Mouse (Mus musculus) stomach, postnatal 0 days (tissue): ENCODE measurements around the gene Eef1akmt4. TPM values are rescaled to one million over a fixed set of nuclear protein-coding genes. Genes with fewer than 3 reads are reported as not detected.
"Not testable (repeated sequence)": the region's sequence is repeated elsewhere in the genome, so short reads cannot be mapped to it uniquely, and the experiment has no call there.

Experiments used
- ATAC-seq: fragments of 200-750 bp; cut with Nextera tagmentation; 2 replicates; pipeline ENCODE4 v1.8.0; 2017; ENCODE audit not compliant: low FRiP score, low TSS enrichment
- DNase-seq: peaks from one replicate; pipeline ENCODE4 v3.0.0-alpha.2; 2016; ENCODE audit warnings: low spot score
- H3K27ac ChIP-seq: fragments of 300-500 bp; sonication (generic); replicated peaks from 2 replicates; pipeline ENCODE4 v1.5.1; 2014; ENCODE audit warnings: mild to moderate bottlenecking, control low read depth
- H3K27me3 ChIP-seq: fragments of 300-500 bp; sonication (generic); 2 replicates; pipeline ENCODE4 v1.6.1; 2014; ENCODE audit warnings: low read length; ENCODE audit not compliant: control insufficient read depth, insufficient read depth
- H3K36me3 ChIP-seq: fragments of 300-500 bp; sonication (generic); 2 replicates; pipeline ENCODE4 v1.6.1; 2014; ENCODE audit warnings: low read length, mixed read lengths; ENCODE audit not compliant: control insufficient read depth, insufficient read depth
- H3K4me1 ChIP-seq: fragments of 300-500 bp; sonication (generic); replicated peaks from 2 replicates; pipeline ENCODE4 v1.6.1; 2014; ENCODE audit warnings: antibody characterized with exemption; ENCODE audit not compliant: control insufficient read depth, insufficient read depth
- H3K4me2 ChIP-seq: fragments of 300-500 bp; sonication (generic); replicated peaks from 2 replicates; pipeline ENCODE4 v1.6.1; 2014; ENCODE audit warnings: low read depth, mild to moderate bottlenecking, control low read depth, moderate library complexity
- H3K4me3 ChIP-seq: fragments of 300-500 bp; sonication (generic); 2 replicates; pipeline ENCODE4 v1.5.1; 2014; ENCODE audit warnings: low read depth, low read length, control low read depth
- H3K9ac ChIP-seq: fragments of 300-500 bp; sonication (generic); 2 replicates; pipeline ENCODE4 v1.6.1; 2014; ENCODE audit warnings: mild to moderate bottlenecking, low read length, control low read depth, mixed read lengths
- H3K9me3 ChIP-seq: fragments of 300-500 bp; sonication (generic); 2 replicates; pipeline ENCODE4 v1.6.1; 2016; ENCODE audit warnings: low read length; ENCODE audit not compliant: control insufficient read depth
- CTCF ChIP-seq: IDR thresholded peaks from 2 replicates; pipeline ENCODE4 v1.5.1; 2016; ENCODE audit warnings: antibody characterized with exemption, low read depth, mild to moderate bottlenecking, moderate library complexity
- EP300 ChIP-seq: optimal IDR thresholded peaks from 2 replicates; pipeline ENCODE3; 2016; ENCODE audit warnings: antibody characterized with exemption
- WGBS: fragments of 180-500 bp; shearing (Covaris S2); extraction: QIAGEN DNeasy Blood & Tissue Kit; methylation state at CpG from one replicate; pipeline ENCODE4 v1.1.7; 2014; 5-methylcytosine and 5-hydroxymethylcytosine counted together
- microRNA counts: library from miRNA; unstranded; fragments of <30 nt; microRNA quantifications from one replicate; lab custom pipeline; 2015
- microRNA-seq: library from miRNA; unstranded; fragments of <30 nt; microRNA quantifications from one replicate; pipeline ENCODE4, GENCODE M21; 2016
- polyA plus RNA-seq: library from polyadenylated mRNA; unstranded; fragments of >200 nt; fragmentation: Nextera tagmentation; extraction: Ambion mirVana; gene quantifications from 2 replicates; pipeline ENCODE4 v1.2.1, GENCODE M21; 2015

Eef1akmt4 gene
- polyA plus RNA-seq, 1 experiment from 2014 or later: 21.4 TPM

DNA sequence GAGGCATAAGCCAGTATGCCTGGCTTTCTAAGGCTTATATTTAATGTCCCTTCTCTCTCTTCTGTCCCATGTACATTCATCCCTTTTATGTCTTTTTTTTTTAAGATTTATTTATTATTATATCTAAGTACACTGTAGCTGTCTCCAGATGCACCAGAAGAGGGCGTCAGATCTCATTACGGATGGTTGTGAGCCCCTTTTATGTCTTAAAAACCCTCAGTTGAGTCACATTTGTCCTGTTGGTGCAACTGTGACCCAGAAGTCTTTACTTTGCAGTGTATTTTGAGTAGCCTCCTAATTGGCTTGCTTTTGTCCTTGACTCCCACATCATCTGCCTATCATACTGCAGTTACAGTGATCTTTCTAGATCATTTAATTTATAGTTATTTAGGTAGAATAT, 41.9 kb downstream of the Eef1akmt4 start:
- 62% methylated on average over 2 of the region's 2 CpGs for WGBS

DNA sequence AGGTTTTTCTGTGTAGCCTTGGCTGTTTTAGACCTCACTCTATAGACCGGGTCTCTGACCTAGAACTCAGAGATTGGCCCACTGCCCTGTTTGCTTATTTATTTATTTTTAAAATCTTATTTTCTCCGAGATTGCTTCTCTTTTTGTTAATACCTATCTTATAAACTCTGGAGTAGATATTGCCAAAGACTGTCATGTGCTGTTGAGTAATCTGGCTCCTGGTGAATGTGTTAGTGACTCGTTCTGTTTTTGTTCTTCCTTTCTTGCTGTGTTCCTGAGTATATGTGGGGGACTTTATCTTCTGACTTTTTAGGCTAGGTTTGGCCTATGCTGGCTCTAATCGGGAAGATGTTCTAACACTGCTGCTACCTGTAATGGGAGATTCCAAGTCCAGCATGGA, 46.3 kb downstream of the Eef1akmt4 start:
- no peak for ATAC-seq
- 85% methylated on average over 4 of the region's 4 CpGs for WGBS
- no peak overlapping the region for H3K27ac ChIP-seq
- no peak for DNase-seq
- H3K9ac ChIP-seq: no peak overlapping the region
- H3K4me3 ChIP-seq: no peak overlapping the region
- H3K27me3 ChIP-seq: no peaks in the 10 kb centered on the region
- H3K4me2 ChIP-seq: no peak overlapping the region
- H3K4me1 ChIP-seq: no peaks in the 10 kb centered on the region
- H3K36me3 ChIP-seq: peaks cover 28% of the 10 kb centered on the region
- no peaks in the 10 kb centered on the region for H3K9me3 ChIP-seq
- no peak for TF ChIP-seq CTCF
- no peak for TF ChIP-seq EP300

More for the DNA sequence above, 41.9 kb downstream of the Eef1akmt4 start:
- DNase-seq (no peak), ATAC-seq (no peak)
- TF ChIP-seq CTCF: peak; percentile 18; the same call in 1 of the 2 replicates
- no peak for TF ChIP-seq EP300
- Histone ChIP-seq H3K4me2 (no peak overlapping the region), H3K36me3 (peaks cover 20% of the 10 kb centered on the region), H3K9ac (no peak overlapping the region), H3K4me1 (no peaks in the 10 kb centered on the region), H3K9me3 (no peaks in the 10 kb centered on the region), H3K27ac (no peak overlapping the region), H3K27me3 (no peaks in the 10 kb centered on the region), H3K4me3 (no peak overlapping the region)

DNA sequence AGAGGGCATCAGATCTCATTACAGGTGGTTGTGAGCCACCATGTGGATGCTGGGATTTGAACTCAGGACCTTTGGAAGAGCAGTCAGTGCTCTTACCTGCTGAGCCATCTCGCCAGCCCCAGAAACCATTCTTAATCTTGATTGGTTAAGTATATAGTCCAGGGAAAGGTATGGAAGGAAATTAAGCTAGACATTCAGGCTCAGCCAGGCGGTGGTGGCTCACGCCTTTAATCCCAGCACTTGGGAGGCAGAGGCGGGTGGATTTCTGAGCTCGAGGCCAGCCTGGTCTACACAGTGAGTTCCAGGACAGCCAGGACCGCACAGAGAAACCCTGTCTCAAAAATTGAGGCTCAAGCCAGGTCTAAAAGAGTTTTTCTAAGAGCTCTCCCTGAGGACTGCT, 56.6 kb downstream of the Eef1akmt4 start, which contains the start of gene Eif4g1:
Gene Eif4g1 (plus strand): TSS at position 301 of the 400 bp plus-strand sequence.
- H3K9me3 ChIP-seq, H3K36me3 ChIP-seq, H3K4me2 ChIP-seq, H3K27me3 ChIP-seq, H3K4me1 ChIP-seq, DNase-seq, H3K4me3 ChIP-seq, ATAC-seq, H3K9ac ChIP-seq, H3K27ac ChIP-seq: not testable (repeated sequence)
- WGBS: 95% methylated on average over 4 of the region's 6 CpGs

MicroRNAs encoded within 50 kb of the gene (microRNA counts, 519-probe panel; counts per million panel counts)
- 3,467 counts per million, percentile 17 among the panel's probes with 10 or more counts for microRNA mmu-miR-1224 (lab: Ali Mortazavi, UCI)

Small RNA genes lying within 50 kb of the gene (microRNA-seq; reads per million reads assigned to microRNA genes)
- 9.0 reads per million, percentile 14 among the genes with 10 or more reads in this experiment for gene Mir1224

Other genes with a start within 250 kb of the Eef1akmt4 start
- gene Abcc5, start 185.2 kb upstream of the Eef1akmt4 start, polyA plus RNA-seq: 15.9 and 19.3 TPM in 2 replicates
- 58.2 and 58.7 TPM in 2 replicates for gene Eif2b5, start 112.8 kb upstream of the Eef1akmt4 start, polyA plus RNA-seq
- 8.7 and 10.0 TPM in 2 replicates for gene Dvl3, start 94.6 kb upstream of the Eef1akmt4 start, polyA plus RNA-seq
- gene Ap2m1, start 76.1 kb upstream of the Eef1akmt4 start, polyA plus RNA-seq: 332 and 349 TPM in 2 replicates
- gene Abcf3, start 63.0 kb upstream of the Eef1akmt4 start, polyA plus RNA-seq: 31.0 and 33.0 TPM in 2 replicates
- gene Vwa5b2, start 22.1 kb upstream of the Eef1akmt4 start, polyA plus RNA-seq: 1.3 and 2.1 TPM in 2 replicates
- gene Gm49333, start within 50 bp of the Eef1akmt4 start, polyA plus RNA-seq: not detected in 2 replicates
- gene Alg3, start 142 bp downstream of the Eef1akmt4 start, polyA plus RNA-seq: 24.5 and 25.8 TPM in 2 replicates
- gene Camk2n2, start 9.7 kb downstream of the Eef1akmt4 start, polyA plus RNA-seq: 0.74 and 1.2 TPM in 2 replicates
- gene Ece2, start 18.2 kb downstream of the Eef1akmt4 start, polyA plus RNA-seq: 0.61 and 0.89 TPM in 2 replicates
- 172 and 177 TPM in 2 replicates for gene Psmd2, start 40.1 kb downstream of the Eef1akmt4 start, polyA plus RNA-seq
- gene Eif4g1, start 56.7 kb downstream of the Eef1akmt4 start, polyA plus RNA-seq: 83.8 and 86.1 TPM in 2 replicates
- 6.7 and 7.0 TPM in 2 replicates for gene Fam131a, start 81.6 kb downstream of the Eef1akmt4 start, polyA plus RNA-seq
- 59.5 and 60.4 TPM in 2 replicates for gene Polr2h, start 106.1 kb downstream of the Eef1akmt4 start, polyA plus RNA-seq
- 8.4 and 10.7 TPM in 2 replicates for gene Clcn2, start 106.2 kb downstream of the Eef1akmt4 start, polyA plus RNA-seq
- 2.9 and 3.9 TPM in 2 replicates for gene Chrd, start 121.5 kb downstream of the Eef1akmt4 start, polyA plus RNA-seq
- gene Thpo, start 122.9 kb downstream of the Eef1akmt4 start, polyA plus RNA-seq: 0.40 and 0.42 TPM in 2 replicates